Mouse (Mus musculus): ENCODE results near the gene Mmp27. TPM values are rescaled to one million over a fixed set of nuclear protein-coding genes. Genes with fewer than 3 reads are reported as not detected.
A peak's percentile ranks its signal among the peaks of the same experiment; 100 is the strongest.

Mmp27 gene
- polyA plus RNA-seq, 1 experiment from 2014 or later = not detected

DNA sequence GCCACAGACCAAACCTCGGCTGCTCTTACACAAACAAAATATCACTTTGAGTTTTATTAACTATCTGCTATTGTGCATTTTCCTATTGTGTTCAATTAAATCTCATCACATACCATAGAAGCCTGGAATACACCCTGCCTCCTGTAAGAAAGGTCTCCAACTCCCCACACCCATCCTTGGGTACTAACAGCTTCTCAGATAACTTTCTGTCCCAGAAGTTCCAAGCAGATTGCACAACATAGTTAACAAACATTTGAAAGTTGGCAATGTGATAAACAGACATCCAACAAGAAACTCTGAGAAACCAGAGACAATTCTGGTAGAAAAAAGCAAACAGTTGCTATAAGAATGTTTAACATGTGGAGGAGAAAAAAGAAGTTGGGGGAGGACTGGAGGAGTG lies 711 bp upstream of the Mmp27 start:
- Histone ChIP-seq H3K4me2 (replicated peaks) (no peak overlapping the region), H3K36me3 (no peaks in the 10 kb centered on the region), H3K9ac (no peak overlapping the region), H3K4me1 (no peaks in the 10 kb centered on the region), H3K9me3 (no peaks in the 10 kb centered on the region), H3K4me3 (no peak overlapping the region), H3K27ac (no peak overlapping the region), H3K27me3 (replicated peaks) (no peaks in the 10 kb centered on the region)
- 81% methylated on average over 1 of the region's 1 CpGs for WGBS
- no peak for ATAC-seq (ENCODE audit: low FRiP score, low read depth)

DNA sequence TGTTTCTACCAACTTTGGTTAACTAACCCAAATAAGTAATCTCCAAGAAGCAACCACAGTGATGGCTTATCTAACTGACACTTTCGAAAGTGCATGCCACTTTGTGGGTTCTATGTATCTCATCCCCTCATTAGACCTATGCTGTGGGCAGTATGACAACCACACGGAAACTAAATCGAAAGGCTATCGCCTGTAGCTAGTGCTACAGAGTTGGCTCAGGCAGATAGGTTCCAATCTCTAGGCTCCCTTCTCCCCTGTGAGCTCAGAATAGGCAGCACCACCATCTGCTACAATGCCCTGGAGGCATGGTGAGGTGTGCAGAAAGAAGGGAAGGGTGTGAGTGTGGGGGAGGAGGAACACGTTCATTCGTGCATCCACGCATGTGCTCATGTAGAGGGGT lies 992 bp downstream of the Mmp27 start:
- Histone ChIP-seq H3K9me3 (no peaks in the 10 kb centered on the region), H3K36me3 (no peaks in the 10 kb centered on the region), H3K9ac (no peak overlapping the region), H3K4me2 (replicated peaks) (no peak overlapping the region), H3K4me3 (no peak overlapping the region), H3K27ac (no peak overlapping the region), H3K4me1 (no peaks in the 10 kb centered on the region), H3K27me3 (replicated peaks) (no peaks in the 10 kb centered on the region)
- ATAC-seq (ENCODE audit: low FRiP score, low read depth) = no peak
- WGBS = 92% methylated on average over 7 of the region's 7 CpGs

DNA sequence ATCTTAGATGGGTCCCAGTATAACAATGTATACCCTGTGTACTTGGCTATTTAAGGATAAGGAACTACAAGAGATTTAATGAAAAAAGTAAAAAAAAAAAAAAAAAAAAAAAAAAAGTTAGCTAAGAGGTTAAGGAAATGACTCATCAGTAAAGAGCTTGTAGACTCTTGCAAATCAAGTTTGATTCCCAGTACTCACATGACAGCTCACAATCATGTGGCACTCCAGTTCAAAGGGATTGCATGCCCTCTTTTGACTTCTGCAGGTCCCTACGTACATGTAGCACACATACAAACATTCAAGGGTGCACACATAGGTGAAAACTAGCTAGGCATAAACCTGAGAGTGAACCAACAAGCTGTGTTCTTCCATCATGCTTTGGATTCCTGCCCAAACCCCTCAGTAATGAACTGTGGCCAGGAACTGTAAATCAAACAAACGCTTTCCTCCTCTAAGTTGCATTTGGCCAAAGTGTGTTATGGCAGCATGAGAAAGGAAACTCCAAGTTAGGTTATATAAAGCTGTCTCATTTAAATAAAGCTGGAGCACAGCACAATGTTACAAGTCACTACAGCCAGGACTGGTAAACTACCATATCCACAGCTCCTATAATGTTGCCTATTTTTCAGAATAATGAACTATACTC lies 1.6 kb downstream of the Mmp27 start:
- Histone ChIP-seq H3K9ac (no peak overlapping the region), H3K27me3 (replicated peaks) (no peaks in the 10 kb centered on the region), H3K9me3 (no peaks in the 10 kb centered on the region), H3K36me3 (no peaks in the 10 kb centered on the region), H3K4me1 (no peaks in the 10 kb centered on the region), H3K4me3 (no peak overlapping the region), H3K27ac (no peak overlapping the region), H3K4me2 (replicated peaks) (no peak overlapping the region)
- WGBS = 76% methylated on average over 2 of the region's 2 CpGs
- no peak for ATAC-seq (ENCODE audit: low FRiP score, low read depth)

DNA sequence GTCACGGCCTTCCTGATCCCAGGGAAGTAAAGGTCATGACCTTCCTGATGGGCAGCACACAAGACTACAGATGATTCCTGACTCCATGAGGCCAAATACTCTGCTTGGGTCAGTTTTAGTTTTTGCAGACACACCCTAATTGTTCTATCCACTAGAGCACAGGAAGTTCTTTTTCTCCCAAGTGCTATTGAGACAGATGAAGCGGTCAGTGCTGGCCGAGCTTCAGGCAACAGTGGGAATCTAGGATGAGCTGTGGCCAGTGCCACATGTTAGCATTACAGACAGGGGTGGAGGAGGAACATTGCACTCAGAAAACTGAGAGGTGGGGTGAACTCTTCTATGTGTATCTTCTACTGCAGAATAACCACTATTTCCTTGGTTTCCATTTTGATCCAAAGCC lies 4.3 kb downstream of the Mmp27 start:
- H3K4me2 ChIP-seq (replicated peaks) = no peak overlapping the region
- H3K9ac ChIP-seq = no peak overlapping the region
- H3K27ac ChIP-seq = no peak overlapping the region
- no peaks in the 10 kb centered on the region for H3K4me1 ChIP-seq
- 76% methylated on average over 3 of the region's 3 CpGs for WGBS
- no peaks in the 10 kb centered on the region for H3K27me3 ChIP-seq (replicated peaks)
- no peaks in the 10 kb centered on the region for H3K9me3 ChIP-seq
- no peak for ATAC-seq (ENCODE audit: low FRiP score, low read depth)
- no peak overlapping the region for H3K4me3 ChIP-seq
- no peaks in the 10 kb centered on the region for H3K36me3 ChIP-seq

DNA sequence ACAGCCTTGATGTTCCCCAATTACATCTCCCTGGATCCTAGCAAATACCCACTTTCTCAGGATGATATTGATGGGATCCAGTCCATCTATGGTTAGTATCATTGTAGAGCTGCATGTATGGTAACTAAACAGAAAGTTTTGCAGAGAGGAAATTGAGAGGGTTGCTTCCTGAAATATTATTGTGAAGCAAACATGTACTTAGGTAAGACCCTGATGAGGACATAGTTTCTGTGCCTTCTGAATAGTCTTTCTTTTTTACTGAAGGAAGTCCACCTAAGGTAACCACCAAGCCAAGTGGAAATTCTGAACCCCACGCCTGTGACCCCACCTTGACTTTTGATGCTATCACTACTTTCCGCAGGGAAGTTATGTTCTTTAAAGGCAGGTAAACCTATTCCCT lies 6.2 kb downstream of the Mmp27 start:
- Histone ChIP-seq H3K9me3 (no peaks in the 10 kb centered on the region), H3K36me3 (no peaks in the 10 kb centered on the region), H3K4me1 (no peaks in the 10 kb centered on the region), H3K9ac (no peak overlapping the region), H3K4me3 (no peak overlapping the region), H3K4me2 (replicated peaks) (no peak overlapping the region), H3K27ac (no peak overlapping the region), H3K27me3 (replicated peaks) (no peaks in the 10 kb centered on the region)
- no peak for ATAC-seq (ENCODE audit: low FRiP score, low read depth)
- 96% methylated on average over 2 of the region's 2 CpGs for WGBS

DNA sequence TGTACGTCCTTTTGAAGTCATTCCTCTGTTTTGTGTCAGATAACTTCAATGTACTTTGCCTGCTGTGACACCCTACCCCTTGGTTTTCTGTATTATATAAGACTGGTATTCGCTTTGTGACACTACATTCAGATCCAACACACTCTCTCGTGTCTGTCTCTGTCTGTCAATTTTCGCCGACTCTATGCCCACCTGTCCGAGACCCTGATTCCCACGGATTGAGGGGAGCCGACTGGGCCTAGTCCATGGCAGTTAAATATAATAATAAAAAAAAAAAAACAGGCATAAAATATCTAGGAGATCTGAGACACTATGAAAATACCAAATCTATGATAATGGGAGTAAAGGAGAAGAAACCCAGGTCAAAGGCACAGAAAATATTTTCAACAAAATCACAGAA lies 18.9 kb downstream of the Mmp27 start:
- Histone ChIP-seq H3K4me2 (replicated peaks) (no peak overlapping the region), H3K27me3 (replicated peaks) (no peaks in the 10 kb centered on the region), H3K4me1 (no peaks in the 10 kb centered on the region), H3K9me3 (no peaks in the 10 kb centered on the region), H3K9ac (no peak overlapping the region), H3K4me3 (no peak overlapping the region), H3K36me3 (no peaks in the 10 kb centered on the region), H3K27ac (no peak overlapping the region)
- WGBS = 74% methylated on average over 8 of the region's 8 CpGs
- no peak for ATAC-seq (ENCODE audit: low FRiP score, low read depth)

DNA sequence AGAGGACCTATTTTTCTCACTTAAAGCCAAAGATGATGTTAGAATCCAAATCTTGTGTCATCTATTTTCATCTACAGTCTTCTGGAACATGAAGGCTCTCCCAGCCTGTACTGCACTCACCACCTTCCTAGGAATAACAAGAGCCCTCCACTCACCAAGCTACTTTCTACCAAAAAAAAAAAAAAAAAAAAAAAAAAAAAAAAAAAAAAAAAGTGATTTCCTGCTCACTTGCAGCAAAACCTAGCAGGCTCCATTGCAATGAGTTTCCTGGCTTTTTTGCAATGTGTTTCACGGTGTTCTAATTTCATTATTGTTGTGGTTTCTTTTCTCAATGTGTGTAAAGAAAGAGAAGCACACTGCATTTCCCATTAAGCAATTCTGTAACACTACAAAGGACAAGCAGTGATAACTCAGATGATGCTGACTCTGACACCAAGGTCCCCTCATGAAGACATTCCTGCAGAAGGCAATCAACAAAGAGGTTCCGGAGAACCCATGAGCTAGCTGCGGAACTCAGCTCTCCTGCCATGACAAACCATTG lies 22.1 kb downstream of the Mmp27 start:
- Histone ChIP-seq H3K27me3 (replicated peaks) (no peaks in the 10 kb centered on the region), H3K9me3 (no peaks in the 10 kb centered on the region), H3K9ac (no peak overlapping the region), H3K4me1 (no peaks in the 10 kb centered on the region), H3K4me3 (no peak overlapping the region), H3K36me3 (no peaks in the 10 kb centered on the region), H3K4me2 (replicated peaks) (no peak overlapping the region), H3K27ac (no peak overlapping the region)
- 94% methylated on average over 3 of the region's 3 CpGs for WGBS
- no peak for ATAC-seq (ENCODE audit: low FRiP score, low read depth)

DNA sequence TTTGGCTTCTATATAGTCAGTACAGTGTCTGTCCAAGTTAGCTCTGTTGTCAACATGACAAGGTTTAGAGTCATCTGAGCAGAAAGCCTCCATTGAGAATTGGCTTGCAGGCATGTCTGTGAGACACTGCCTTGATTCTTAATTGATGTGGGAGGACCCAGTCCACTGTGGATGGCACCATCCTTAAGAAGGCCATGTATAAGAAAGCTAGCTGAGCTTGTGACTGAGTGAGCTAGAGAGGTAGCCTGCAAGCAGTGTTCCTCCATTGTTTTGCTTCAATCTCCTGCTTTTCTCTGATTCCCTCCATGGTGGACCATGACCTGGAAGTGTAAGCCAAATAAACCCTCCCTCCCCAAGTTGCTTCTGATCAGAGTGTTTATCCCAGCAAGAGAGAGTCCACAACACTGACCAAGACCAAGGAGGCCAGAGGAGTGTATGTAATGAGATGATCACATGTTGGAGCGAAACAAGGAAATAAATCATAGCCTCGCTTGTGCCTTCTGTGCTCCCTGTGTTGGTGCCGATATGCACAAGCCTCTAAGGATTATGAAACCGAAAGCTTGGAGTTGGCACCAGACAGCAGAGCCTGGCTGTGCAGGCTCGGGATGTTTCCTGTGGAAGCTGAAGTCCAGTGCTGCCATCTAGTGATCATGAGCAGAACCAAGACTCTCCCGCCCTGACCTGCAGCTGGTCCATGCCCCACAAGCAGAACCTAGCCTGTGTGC lies 23.8 kb downstream of the Mmp27 start:
- 24% methylated on average over 6 of the region's 6 CpGs for WGBS
- peak overlapping the region; percentile 56 for H3K4me2 ChIP-seq (replicated peaks)
- peak; percentile 99 for ATAC-seq (ENCODE audit: low FRiP score, low read depth)
- no peaks in the 10 kb centered on the region for H3K9me3 ChIP-seq
- no peak overlapping the region for H3K27ac ChIP-seq
- no peaks in the 10 kb centered on the region for H3K27me3 ChIP-seq (replicated peaks)
- peak overlapping the region; percentile 42; the same call in 1 of the 2 replicates for H3K9ac ChIP-seq
- H3K4me3 ChIP-seq = 0 out of 2 replicates have a peak overlapping the region, but pooled peaks have one; percentile 16
- H3K36me3 ChIP-seq = no peaks in the 10 kb centered on the region
- H3K4me1 ChIP-seq = no peaks in the 10 kb centered on the region

DNA sequence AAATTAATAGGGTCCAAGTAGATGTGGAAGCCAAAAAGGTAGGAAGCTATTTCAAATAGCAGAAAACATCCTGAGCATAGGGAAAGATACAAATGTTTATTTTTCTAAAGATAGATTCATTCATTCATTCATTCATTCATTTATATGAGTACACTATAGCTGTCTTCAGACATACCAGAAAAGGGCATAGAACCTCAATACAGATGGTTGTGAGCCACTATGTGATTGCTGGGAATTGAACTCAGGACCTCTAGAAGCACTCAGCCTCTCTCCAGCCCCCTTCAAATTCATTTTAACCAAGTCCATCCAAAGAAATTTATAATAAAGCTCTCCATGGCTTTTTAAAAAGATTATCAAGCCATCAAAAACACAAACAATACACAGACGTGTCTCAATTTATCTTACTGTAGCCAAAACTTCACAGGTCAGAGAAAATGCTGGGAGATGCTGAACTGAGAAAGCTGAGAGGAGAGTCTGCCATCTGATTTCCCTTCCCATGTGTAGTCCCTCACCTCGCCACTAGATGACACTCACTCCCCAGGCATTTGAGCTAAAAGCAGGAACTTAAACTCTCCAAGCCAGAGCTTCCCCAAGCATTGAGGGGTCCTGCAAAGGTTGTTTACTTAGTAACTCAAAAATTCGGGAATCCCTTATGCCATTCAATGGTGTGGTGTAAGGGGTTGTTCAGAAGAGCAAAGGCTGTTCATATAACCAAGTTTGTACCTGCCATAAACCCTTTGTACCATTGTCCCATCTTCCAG lies 32.0 kb downstream of the Mmp27 start:
- WGBS = 3% methylated on average over 3 of the region's 3 CpGs
- H3K36me3 ChIP-seq = no peaks in the 10 kb centered on the region

DNA sequence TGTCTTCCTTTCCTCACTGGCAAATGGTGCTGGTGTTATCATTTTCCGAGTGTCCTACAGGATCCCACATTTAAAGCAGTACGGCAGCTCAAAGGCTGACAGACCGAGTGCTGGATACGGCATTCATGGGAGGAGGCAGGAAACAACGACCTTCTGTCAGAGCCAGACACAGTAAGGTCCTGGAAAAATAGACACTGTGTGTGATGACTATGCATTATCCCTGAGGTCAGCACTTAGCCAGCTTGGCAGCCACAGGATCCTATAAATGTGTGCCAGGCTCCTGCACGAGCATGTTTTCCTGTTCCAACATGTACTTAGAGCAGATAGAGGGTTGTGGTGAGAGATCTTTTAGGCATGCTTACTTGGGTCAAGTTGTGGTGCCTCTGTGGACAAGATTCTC lies 32.8 kb downstream of the Mmp27 start:
- WGBS = 77% methylated on average over 6 of the region's 6 CpGs
- H3K9ac ChIP-seq = no peak overlapping the region
- no peaks in the 10 kb centered on the region for H3K9me3 ChIP-seq
- H3K4me3 ChIP-seq = no peak overlapping the region
- no peak for ATAC-seq (ENCODE audit: low FRiP score, low read depth)
- H3K27me3 ChIP-seq (replicated peaks) = no peaks in the 10 kb centered on the region
- H3K27ac ChIP-seq = no peak overlapping the region
- H3K4me2 ChIP-seq (replicated peaks) = no peak overlapping the region
- H3K4me1 ChIP-seq = no peaks in the 10 kb centered on the region
- no peaks in the 10 kb centered on the region for H3K36me3 ChIP-seq

More for the DNA sequence above, 32.0 kb downstream of the Mmp27 start:
- Histone ChIP-seq H3K27me3 (replicated peaks) (no peaks in the 10 kb centered on the region), H3K9me3 (no peaks in the 10 kb centered on the region), H3K9ac (no peak overlapping the region), H3K27ac (no peak overlapping the region), H3K4me2 (replicated peaks) (no peak overlapping the region), H3K4me1 (no peaks in the 10 kb centered on the region), H3K4me3 (no peak overlapping the region)
- ATAC-seq (ENCODE audit: low FRiP score, low read depth) = peak; percentile 72; the same call in 1 of the 2 replicates

DNA sequence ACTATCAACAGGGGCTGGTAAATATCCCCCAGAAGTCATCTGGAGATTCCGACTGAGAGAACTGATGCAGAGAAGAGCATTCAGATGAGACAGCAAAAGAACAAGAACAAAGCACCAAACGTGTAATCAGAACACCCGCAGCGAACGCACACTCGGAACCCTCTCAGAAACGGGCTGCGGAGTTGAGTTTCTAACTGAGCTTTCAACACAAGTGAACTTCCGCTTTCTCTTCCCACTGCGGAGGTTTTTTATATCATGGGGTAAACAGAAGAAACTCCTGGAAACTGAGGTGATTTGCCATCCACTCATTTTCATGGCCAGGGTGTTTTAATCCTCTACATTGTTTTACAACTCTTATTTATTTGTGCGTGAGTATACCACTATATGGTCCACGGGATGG lies 34.4 kb downstream of the Mmp27 start:
- H3K27me3 ChIP-seq (replicated peaks) = no peaks in the 10 kb centered on the region
- no peaks in the 10 kb centered on the region for H3K9me3 ChIP-seq
- 89% methylated on average over 12 of the region's 12 CpGs for WGBS
- H3K27ac ChIP-seq = no peak overlapping the region
- H3K36me3 ChIP-seq = no peaks in the 10 kb centered on the region
- no peaks in the 10 kb centered on the region for H3K4me1 ChIP-seq
- ATAC-seq (ENCODE audit: low FRiP score, low read depth) = no peak
- H3K4me2 ChIP-seq (replicated peaks) = no peak overlapping the region
- H3K4me3 ChIP-seq = no peak overlapping the region
- no peak overlapping the region for H3K9ac ChIP-seq

DNA sequence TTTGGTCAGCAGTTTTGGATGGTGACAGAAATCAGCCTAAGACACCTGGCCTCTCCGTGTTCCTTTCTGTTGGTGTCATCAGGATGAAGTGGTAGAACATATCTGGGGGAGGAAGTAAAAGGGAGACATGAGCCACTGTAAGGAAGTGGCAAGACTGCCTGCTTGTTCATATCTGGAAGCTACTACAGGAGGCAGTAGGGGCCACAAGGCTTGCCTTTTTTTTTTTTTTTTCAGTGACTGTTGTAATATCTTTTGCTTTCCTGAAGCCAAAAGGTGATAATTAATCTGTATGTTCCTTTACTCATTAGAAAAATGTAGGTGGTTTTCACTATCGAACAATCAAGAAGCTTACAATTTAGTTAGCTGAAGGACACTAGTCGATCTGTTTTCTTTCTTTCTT lies 51.4 kb downstream of the Mmp27 start:
- ATAC-seq (ENCODE audit: low FRiP score, low read depth) = no peak
- Histone ChIP-seq H3K9me3 (no peaks in the 10 kb centered on the region), H3K9ac (no peak overlapping the region), H3K4me1 (no peaks in the 10 kb centered on the region), H3K36me3 (no peaks in the 10 kb centered on the region), H3K27me3 (replicated peaks) (no peaks in the 10 kb centered on the region), H3K27ac (no peak overlapping the region), H3K4me2 (replicated peaks) (no peak overlapping the region), H3K4me3 (no peak overlapping the region)
- WGBS = 85% methylated on average over 3 of the region's 3 CpGs
